Mouse (Mus musculus) megakaryocyte, embryonic 14.5 days (primary cell): ENCODE results near the gene Traf3ip3.

Experiments used
- FLI1 ChIP-seq: IDR thresholded peaks from 2 replicates; pipeline ENCODE4 v1.6.1; 2012; ENCODE audit warnings: low read length, inconsistent platforms, mixed read lengths
- GATA1 ChIP-seq: IDR thresholded peaks from 3 replicates; pipeline ENCODE4 v1.6.1; 2012; ENCODE audit warnings: mixed read lengths, low read length, inconsistent platforms, borderline replicate concordance

GRCm38 (mm10) chr1:193211371-193211770, 9.9 kb upstream of the Traf3ip3 start:
- TF ChIP-seq GATA1 (no peak), FLI1 (no peak)
